Mouse (Mus musculus) lung, adult 10 weeks (tissue): ENCODE measurements around the gene Upp2. TPM values are rescaled to one million over a fixed set of nuclear protein-coding genes. Genes with fewer than 3 reads are reported as not detected.

ENCODE experiments used
- polyA plus RNA-seq: library from polyadenylated mRNA; stranded (reverse); fragments of 350-450 nt; fragmentation: Illumina TruSeq; extraction: RNeasy Lipid Tissue Mini Kit (QIAGEN cat#74804); gene quantifications from one replicate; pipeline ENCODE4 v1.2.3, GENCODE M21; 2014; ENCODE audit warnings: low read depth, low replicate concordance; ENCODE audit not compliant: insufficient read depth

The Upp2 gene
- 13.3 TPM for polyA plus RNA-seq

DNA sequence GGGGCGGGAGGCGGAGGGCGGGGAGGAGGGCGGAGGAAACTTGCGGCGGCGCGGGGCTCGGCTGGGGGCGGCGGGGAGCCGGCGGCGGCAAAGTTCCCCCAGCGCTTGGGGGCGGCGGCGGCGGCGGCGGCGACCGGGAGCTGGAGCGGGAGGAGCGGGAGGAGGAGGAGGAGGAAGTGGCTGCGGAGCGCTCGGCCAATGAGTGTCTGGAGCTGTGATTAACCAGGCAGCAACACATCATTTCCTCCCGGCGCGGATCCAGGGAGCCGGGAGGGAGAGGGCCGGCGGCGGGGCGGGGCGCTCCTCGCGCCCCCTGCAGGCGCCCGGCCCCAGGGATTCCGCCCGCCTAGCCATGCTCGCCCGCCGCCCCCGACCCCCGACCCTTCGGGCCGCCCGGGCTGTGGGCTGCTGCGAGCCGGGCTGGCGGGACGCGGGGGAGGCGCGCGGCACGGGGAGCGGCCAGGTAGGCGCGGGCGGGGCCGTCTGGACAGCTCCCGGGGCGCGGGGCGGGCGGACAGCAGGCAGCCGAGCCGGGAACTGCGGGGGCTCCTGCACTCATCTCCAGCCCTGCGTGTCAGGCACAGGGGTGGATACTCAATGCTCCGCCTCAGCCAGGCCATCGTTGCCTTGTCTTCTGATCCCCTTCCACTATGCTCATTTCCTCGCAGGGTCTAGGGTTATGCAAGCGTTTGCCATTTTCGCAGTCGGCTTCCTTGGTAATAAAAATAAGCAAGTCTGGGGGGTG lies at the start of gene Upp2, which contains the start of gene Acvr1:
Gene Upp2 (plus strand): TSS at position 233 of the 745 bp plus-strand sequence.
Gene Acvr1 (minus strand): TSS at position 92 of the 745 bp plus-strand sequence.

Other genes with a start within 250 kb of the Upp2 start
- 0.40 TPM for gene Acvr1c, start 209.4 kb upstream of the Upp2 start, polyA plus RNA-seq
- gene Gm17409, start 97.2 kb upstream of the Upp2 start, polyA plus RNA-seq = not detected
- 10.6 TPM for gene Acvr1, start 141 bp upstream of the Upp2 start, polyA plus RNA-seq